Mouse (Mus musculus) spleen, adult 2 months (tissue): ENCODE measurements at regions not wholly inside any gene's neighbourhood (a gene's known extent, or its start where the extent isn't known, plus 50 kb on each side); places are given as distances from the start of the nearest gene placed in this dataset.

Experiments used
- DNase-seq, 2 experiments: peaks; one replicate each; pipeline versions ENCODE4 v3.0.0 to v3.0.0-alpha.2; 2012 to 2021; ENCODE audit warnings: low spot score in 2 of 2, low read depth in 1 of 2
- H3K27ac ChIP-seq: fragments of 200-500 bp; 2 replicates; pipeline ENCODE4 v1.5.1; 2012; ENCODE audit warnings: low read length, inconsistent platforms; ENCODE audit not compliant: insufficient read depth
- H3K27me3 ChIP-seq: fragments of 200-500 bp; 2 replicates; pipeline ENCODE4 v1.6.1; 2012; ENCODE audit warnings: mild to moderate bottlenecking, moderate library complexity, low read length, inconsistent platforms; ENCODE audit not compliant: control insufficient read depth, insufficient read depth
- H3K36me3 ChIP-seq: fragments of 200-500 bp; 2 replicates; pipeline ENCODE4 v1.6.1; 2012; ENCODE audit warnings: mild to moderate bottlenecking, low read length, inconsistent platforms; ENCODE audit not compliant: control insufficient read depth, insufficient read depth
- H3K4me1 ChIP-seq: fragments of 200-500 bp; 2 replicates; pipeline ENCODE4 v1.6.1; 2011; ENCODE audit warnings: inconsistent platforms; ENCODE audit not compliant: control insufficient read depth, insufficient read depth, insufficient read length
- H3K4me3 ChIP-seq: fragments of 200-500 bp; 2 replicates; pipeline ENCODE4 v1.5.1; 2011; ENCODE audit warnings: mild to moderate bottlenecking, inconsistent platforms; ENCODE audit not compliant: insufficient read depth, insufficient read length; ENCODE audit errors: extremely low read depth
- CTCF ChIP-seq: fragments of 200-500 bp; IDR thresholded peaks from 2 replicates; pipeline ENCODE4 v1.5.1; 2011; ENCODE audit warnings: mild to moderate bottlenecking, inconsistent platforms; ENCODE audit not compliant: insufficient read depth, insufficient read length, insufficient replicate concordance; ENCODE audit errors: extremely low read depth
- POLR2A ChIP-seq: fragments of 200-500 bp; IDR thresholded peaks from 2 replicates; pipeline ENCODE4 v1.6.1; 2011; ENCODE audit warnings: low read depth, low read length, inconsistent platforms
- WGBS: fragments of 180-500 bp; shearing (Covaris S2); methylation state at CpG from one replicate; pipeline ENCODE4 v1.1.7; 2018; 5-methylcytosine and 5-hydroxymethylcytosine counted together

GRCm38 (mm10) chrX:142481203-142481815 is 91.0 kb upstream of the Acsl4 start:
- Histone ChIP-seq H3K36me3 (no peaks in the 10 kb centered on the region), H3K27me3 (no peaks in the 10 kb centered on the region), H3K4me3 (no peak overlapping the region), H3K27ac (no peak overlapping the region), H3K4me1 (no peaks in the 10 kb centered on the region)
- DNase-seq, result no peak
- WGBS, result 88% methylated on average over 5 of the region's 5 CpGs
- TF ChIP-seq CTCF, result no peak
- TF ChIP-seq POLR2A, result no peak

- WGBS, result 88% methylated on average over 4 of the region's 4 CpGs
Observed at GRCm38 (mm10) chrX:142488078-142488477, 97.7 kb upstream of the Acsl4 start.

GRCm38 (mm10) chrX:142490093-142490717 is 99.9 kb upstream of the Acsl4 start:
- H3K27ac ChIP-seq, result no peak overlapping the region
- 72% methylated on average over 8 of the region's 8 CpGs for WGBS
- TF ChIP-seq POLR2A (no peak), CTCF (no peak)

More at GRCm38 (mm10) chrX:142488078-142488477, 97.7 kb upstream of the Acsl4 start:
- TF ChIP-seq CTCF (no peak), POLR2A (no peak)
- Histone ChIP-seq H3K4me3 (no peak overlapping the region), H3K36me3 (no peaks in the 10 kb centered on the region), H3K4me1 (no peaks in the 10 kb centered on the region), H3K27ac (no peak overlapping the region), H3K27me3 (no peaks in the 10 kb centered on the region)
- DNase-seq, result no peak

GRCm38 (mm10) chrX:142501094-142501493 is 110.8 kb upstream of the Acsl4 start:
- Histone ChIP-seq H3K27me3 (no peaks in the 10 kb centered on the region), H3K36me3 (no peaks in the 10 kb centered on the region), H3K4me1 (no peaks in the 10 kb centered on the region), H3K27ac (no peak overlapping the region), H3K4me3 (no peak overlapping the region)
- no peak for DNase-seq
- 67% methylated on average over 2 of the region's 2 CpGs for WGBS
- TF ChIP-seq POLR2A, result no peak
- no peak for TF ChIP-seq CTCF

More at GRCm38 (mm10) chrX:142490093-142490717, 99.9 kb upstream of the Acsl4 start:
- no peak for DNase-seq
- Histone ChIP-seq H3K36me3 (no peaks in the 10 kb centered on the region), H3K27me3 (no peaks in the 10 kb centered on the region), H3K4me3 (no peak overlapping the region), H3K4me1 (no peaks in the 10 kb centered on the region)

- H3K36me3 ChIP-seq, result no peaks in the 10 kb centered on the region
- no peak overlapping the region for H3K27ac ChIP-seq
- WGBS, result 88% methylated on average over 2 of the region's 2 CpGs
- no peaks in the 10 kb centered on the region for H3K27me3 ChIP-seq
- no peaks in the 10 kb centered on the region for H3K4me1 ChIP-seq
- no peak overlapping the region for H3K4me3 ChIP-seq
- TF ChIP-seq POLR2A (no peak), CTCF (no peak)
- no peak for DNase-seq
Observed at GRCm38 (mm10) chrX:142504962-142505361, 114.6 kb upstream of the Acsl4 start.

GRCm38 (mm10) chrX:142507475-142507874 is 117.1 kb upstream of the Acsl4 start:
- Histone ChIP-seq H3K4me1 (no peaks in the 10 kb centered on the region), H3K4me3 (no peak overlapping the region), H3K27me3 (no peaks in the 10 kb centered on the region), H3K27ac (no peak overlapping the region), H3K36me3 (no peaks in the 10 kb centered on the region)
- TF ChIP-seq POLR2A, result no peak
- no peak for TF ChIP-seq CTCF
- DNase-seq, result no peak
